Mouse (Mus musculus): Measurements from ENCODE around the gene Cdc42se2. TPM values are rescaled to one million over a fixed set of nuclear protein-coding genes. Genes with fewer than 3 reads are reported as not detected.

The Cdc42se2 gene
- polyA plus RNA-seq, 1 experiment from 2014 or later = 110 TPM

DNA sequence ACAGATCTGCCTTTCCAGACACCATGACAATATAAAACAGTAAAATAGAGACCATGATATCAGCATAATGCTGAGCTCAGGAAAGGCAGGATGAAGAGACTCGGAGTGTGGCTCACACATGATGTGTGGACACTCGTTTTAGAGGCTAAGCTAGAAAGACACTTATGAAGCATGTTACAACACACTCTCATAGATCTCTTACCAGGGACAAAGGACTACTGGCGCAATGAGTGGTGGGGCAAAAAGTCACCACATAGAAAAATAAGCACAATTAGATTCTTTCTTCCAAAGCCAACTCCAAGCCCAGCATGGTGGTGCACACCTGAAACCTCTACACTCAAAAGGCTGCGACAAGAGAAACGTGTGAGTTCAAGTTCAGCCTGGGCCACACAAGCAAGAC, 56.5 kb downstream of the Cdc42se2 start:
- no peak overlapping the region for H3K4me3 ChIP-seq (ENCODE audit: low read length)
- H3K27ac ChIP-seq (ENCODE audit: low read depth, low read length) = no peak overlapping the region
- ATAC-seq (ENCODE audit: low FRiP score, low TSS enrichment) = no peak
- peaks cover 17% of the 10 kb centered on the region; the same call in 1 of the 2 replicates for H3K36me3 ChIP-seq (ENCODE audit: control insufficient read depth, insufficient read depth, low read length)
- no peaks in the 10 kb centered on the region for H3K4me1 ChIP-seq (ENCODE audit: control insufficient read depth, insufficient read depth, low read length)
- WGBS = 93% methylated on average over 5 of the region's 5 CpGs
- H3K4me2 ChIP-seq (replicated peaks; ENCODE audit: low read depth, low read length) = no peak overlapping the region
- H3K27me3 ChIP-seq (ENCODE audit: control insufficient read depth, insufficient read depth, low read length) = no peaks in the 10 kb centered on the region
- no peak overlapping the region for H3K9ac ChIP-seq (ENCODE audit: low read depth, low read length)
- no peaks in the 10 kb centered on the region for H3K9me3 ChIP-seq (ENCODE audit: control insufficient read depth, low read length)

DNA sequence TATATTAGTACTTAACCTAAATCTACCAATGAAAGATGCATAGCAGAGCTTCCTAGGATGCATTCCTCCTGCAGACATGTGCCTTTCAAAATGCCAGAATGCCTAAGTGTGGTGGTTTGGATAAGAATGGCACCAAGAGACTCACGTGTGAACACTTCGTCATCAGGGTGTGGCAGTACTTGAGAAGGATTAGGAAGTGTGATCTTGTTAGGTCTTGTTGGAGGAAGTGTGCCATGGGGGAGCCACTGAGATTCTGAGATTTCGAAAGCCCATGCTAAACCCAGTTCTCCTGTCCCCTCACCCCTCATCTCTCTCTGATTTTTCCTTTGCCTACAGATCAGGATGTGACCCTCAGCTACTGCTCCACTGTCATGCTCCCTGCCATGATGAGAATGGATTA, 58.2 kb downstream of the Cdc42se2 start:
- H3K9me3 ChIP-seq (ENCODE audit: control insufficient read depth, low read length) = no peaks in the 10 kb centered on the region
- 96% methylated on average over 3 of the region's 3 CpGs for WGBS
- H3K4me3 ChIP-seq (ENCODE audit: low read length) = no peak overlapping the region
- no peak for ATAC-seq (ENCODE audit: low FRiP score, low TSS enrichment)
- H3K27ac ChIP-seq (ENCODE audit: low read depth, low read length) = no peak overlapping the region
- H3K36me3 ChIP-seq (ENCODE audit: control insufficient read depth, insufficient read depth, low read length) = peaks cover 9% of the 10 kb centered on the region; the same call in 1 of the 2 replicates
- H3K9ac ChIP-seq (ENCODE audit: low read depth, low read length) = no peak overlapping the region
- no peaks in the 10 kb centered on the region for H3K4me1 ChIP-seq (ENCODE audit: control insufficient read depth, insufficient read depth, low read length)
- no peaks in the 10 kb centered on the region for H3K27me3 ChIP-seq (ENCODE audit: control insufficient read depth, insufficient read depth, low read length)
- no peak overlapping the region for H3K4me2 ChIP-seq (replicated peaks; ENCODE audit: low read depth, low read length)

DNA sequence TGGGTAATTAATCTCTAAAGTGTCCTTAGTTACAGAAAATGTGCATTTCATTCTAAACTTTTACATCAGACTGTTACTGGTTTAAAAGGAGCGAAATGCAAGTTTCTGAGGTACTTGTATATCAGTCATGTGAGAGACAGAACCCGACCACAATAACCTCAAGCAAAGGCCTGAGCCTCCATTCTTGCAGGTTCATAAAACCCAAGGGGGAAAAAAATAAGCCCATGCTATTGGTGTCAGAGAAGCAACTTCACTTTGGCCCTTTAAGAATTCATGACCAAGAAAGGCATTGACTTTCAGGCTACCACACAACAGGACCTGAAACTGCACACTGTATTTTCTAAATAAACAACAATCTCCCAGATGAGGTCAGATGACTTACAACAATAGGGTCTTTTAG, 59.1 kb downstream of the Cdc42se2 start:
- Histone ChIP-seq H3K4me2 (replicated peaks; ENCODE audit: low read depth, low read length) (no peak overlapping the region), H3K36me3 (ENCODE audit: control insufficient read depth, insufficient read depth, low read length) (peaks cover 13% of the 10 kb centered on the region; the same call in 1 of the 2 replicates), H3K4me1 (ENCODE audit: control insufficient read depth, insufficient read depth, low read length) (no peaks in the 10 kb centered on the region), H3K4me3 (ENCODE audit: low read length) (no peak overlapping the region), H3K9me3 (ENCODE audit: control insufficient read depth, low read length) (no peaks in the 10 kb centered on the region), H3K27me3 (ENCODE audit: control insufficient read depth, insufficient read depth, low read length) (no peaks in the 10 kb centered on the region), H3K27ac (ENCODE audit: low read depth, low read length) (no peak overlapping the region), H3K9ac (ENCODE audit: low read depth, low read length) (no peak overlapping the region)
- ATAC-seq (ENCODE audit: low FRiP score, low TSS enrichment) = no peak
- 73% methylated on average over 2 of the region's 2 CpGs for WGBS

DNA sequence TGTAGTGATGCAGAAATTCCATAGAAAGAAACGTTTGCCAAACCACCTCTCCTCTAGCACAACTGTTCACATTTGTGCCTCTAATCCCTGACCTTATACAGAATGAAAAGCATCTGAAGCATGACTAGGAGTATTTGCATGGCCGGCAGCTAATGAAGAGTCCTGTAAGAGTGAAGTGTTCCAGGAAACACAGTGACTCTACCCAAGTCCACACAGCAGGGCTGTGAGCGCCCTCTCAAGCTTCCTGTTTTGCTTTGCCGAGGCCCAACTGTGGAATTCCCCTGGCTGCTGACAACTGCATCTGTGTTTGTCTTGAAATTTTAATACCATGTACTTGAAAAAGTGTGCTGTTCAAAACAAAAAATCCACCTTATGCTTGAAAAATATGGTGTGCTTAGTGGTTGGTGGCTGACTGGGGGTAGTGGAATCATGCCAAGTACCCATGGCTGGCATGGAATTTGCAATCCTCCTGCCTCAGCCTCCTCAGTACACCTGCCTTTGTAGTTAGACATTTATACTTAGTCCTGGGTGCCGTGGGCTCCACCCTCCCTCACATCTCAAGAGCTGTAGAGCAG, 60.1 kb downstream of the Cdc42se2 start:
- H3K4me1 ChIP-seq (ENCODE audit: control insufficient read depth, insufficient read depth, low read length) = no peaks in the 10 kb centered on the region
- no peak for ATAC-seq (ENCODE audit: low FRiP score, low TSS enrichment)
- no peak overlapping the region for H3K4me2 ChIP-seq (replicated peaks; ENCODE audit: low read depth, low read length)
- H3K36me3 ChIP-seq (ENCODE audit: control insufficient read depth, insufficient read depth, low read length) = peaks cover 21% of the 10 kb centered on the region
- H3K9me3 ChIP-seq (ENCODE audit: control insufficient read depth, low read length) = no peaks in the 10 kb centered on the region
- no peak overlapping the region for H3K9ac ChIP-seq (ENCODE audit: low read depth, low read length)
- no peaks in the 10 kb centered on the region for H3K27me3 ChIP-seq (ENCODE audit: control insufficient read depth, insufficient read depth, low read length)
- H3K27ac ChIP-seq (ENCODE audit: low read depth, low read length) = no peak overlapping the region
- WGBS = 70% methylated on average over 5 of the region's 5 CpGs
- no peak overlapping the region for H3K4me3 ChIP-seq (ENCODE audit: low read length)

DNA sequence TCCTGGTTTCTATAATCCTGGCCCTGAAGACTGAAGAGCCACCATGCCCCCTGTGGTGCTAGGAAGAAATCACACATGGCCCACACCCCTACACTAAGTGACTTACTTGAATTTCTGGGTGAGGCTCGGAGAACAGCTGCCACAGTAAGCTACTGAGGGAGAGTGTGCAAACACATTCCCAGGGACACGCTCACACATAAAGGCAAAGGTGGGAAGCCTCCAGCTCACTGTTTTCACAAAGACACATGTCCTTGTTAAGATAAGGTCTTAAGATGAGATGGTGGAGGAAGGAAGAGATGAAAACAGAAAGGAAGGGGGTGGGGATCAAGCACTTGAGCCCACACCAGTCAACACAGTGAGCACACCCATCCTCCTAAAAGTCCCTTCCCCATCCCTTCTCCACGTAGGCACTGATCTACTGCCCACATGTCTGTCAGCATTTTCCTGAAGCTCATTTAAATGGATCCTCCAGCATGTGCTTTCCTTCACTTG, 60.9 kb downstream of the Cdc42se2 start:
- WGBS = 90% methylated on average over 3 of the region's 3 CpGs
- H3K4me1 ChIP-seq (ENCODE audit: control insufficient read depth, insufficient read depth, low read length) = no peaks in the 10 kb centered on the region
- H3K9me3 ChIP-seq (ENCODE audit: control insufficient read depth, low read length) = no peaks in the 10 kb centered on the region
- H3K4me2 ChIP-seq (replicated peaks; ENCODE audit: low read depth, low read length) = no peak overlapping the region
- no peak overlapping the region for H3K4me3 ChIP-seq (ENCODE audit: low read length)
- peaks cover 29% of the 10 kb centered on the region for H3K36me3 ChIP-seq (ENCODE audit: control insufficient read depth, insufficient read depth, low read length)
- H3K9ac ChIP-seq (ENCODE audit: low read depth, low read length) = no peak overlapping the region
- ATAC-seq (ENCODE audit: low FRiP score, low TSS enrichment) = no peak
- no peaks in the 10 kb centered on the region for H3K27me3 ChIP-seq (ENCODE audit: control insufficient read depth, insufficient read depth, low read length)
- H3K27ac ChIP-seq (ENCODE audit: low read depth, low read length) = no peak overlapping the region

DNA sequence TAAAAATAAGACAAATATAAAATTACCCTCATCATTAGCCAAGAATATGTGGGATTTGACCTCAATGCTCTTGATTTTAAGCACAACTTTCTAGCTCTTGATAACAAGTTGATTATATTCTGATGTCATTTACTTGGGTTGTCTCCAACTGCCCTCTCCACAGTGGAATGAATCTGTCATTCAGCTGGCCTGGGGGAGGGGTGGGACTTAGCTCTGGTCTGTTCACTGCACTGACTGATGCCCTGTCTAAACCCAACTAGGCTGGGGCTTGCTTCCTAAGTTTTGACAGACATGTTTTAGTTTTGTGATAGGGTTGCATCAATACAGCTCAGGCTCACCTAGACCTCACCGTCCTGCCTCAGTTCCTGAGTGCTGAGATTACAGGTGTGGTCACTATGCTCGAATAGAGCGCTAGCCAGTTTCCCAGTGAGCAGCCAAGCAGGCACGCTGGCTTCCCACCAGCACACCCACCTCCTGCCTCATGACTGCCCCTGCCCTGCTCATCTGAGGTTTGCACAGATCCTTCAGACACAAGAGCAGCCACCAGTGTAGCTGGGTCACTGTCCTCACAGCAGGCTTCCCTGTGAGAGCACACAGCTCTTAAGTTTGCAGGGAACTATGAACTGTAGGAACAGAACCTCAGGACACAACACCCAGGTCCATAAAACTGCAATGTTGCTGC, 63.0 kb downstream of the Cdc42se2 start:
- Histone ChIP-seq H3K27ac (ENCODE audit: low read depth, low read length) (no peak overlapping the region), H3K9ac (ENCODE audit: low read depth, low read length) (no peak overlapping the region), H3K4me2 (replicated peaks; ENCODE audit: low read depth, low read length) (no peak overlapping the region), H3K9me3 (ENCODE audit: control insufficient read depth, low read length) (no peaks in the 10 kb centered on the region), H3K4me3 (ENCODE audit: low read length) (no peak overlapping the region), H3K27me3 (ENCODE audit: control insufficient read depth, insufficient read depth, low read length) (no peaks in the 10 kb centered on the region), H3K36me3 (ENCODE audit: control insufficient read depth, insufficient read depth, low read length) (peaks cover 42% of the 10 kb centered on the region), H3K4me1 (ENCODE audit: control insufficient read depth, insufficient read depth, low read length) (no peaks in the 10 kb centered on the region)
- 75% methylated on average over 4 of the region's 4 CpGs for WGBS
- ATAC-seq (ENCODE audit: low FRiP score, low TSS enrichment) = no peak

DNA sequence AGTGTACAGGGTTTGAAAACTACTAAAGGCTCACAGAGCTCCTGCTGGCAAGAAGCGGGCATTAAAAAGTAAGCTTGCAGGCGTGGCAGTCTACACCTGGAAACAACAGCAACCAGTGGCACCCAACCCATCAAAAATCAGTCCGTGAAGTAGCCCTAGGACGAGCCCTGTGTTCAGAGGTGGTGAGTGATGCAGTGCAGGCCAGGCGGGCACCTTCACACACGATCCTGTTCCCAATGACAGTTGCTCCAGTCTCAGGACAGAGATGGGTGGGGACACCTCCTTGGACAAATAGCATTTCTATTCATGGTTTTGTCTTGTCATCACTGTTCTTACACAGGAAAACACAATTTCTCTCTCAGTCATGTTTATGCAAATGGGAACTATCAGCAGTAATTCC, 65.4 kb downstream of the Cdc42se2 start:
- ATAC-seq (ENCODE audit: low FRiP score, low TSS enrichment) = no peak
- WGBS = 92% methylated on average over 6 of the region's 6 CpGs
- peaks cover 50% of the 10 kb centered on the region for H3K36me3 ChIP-seq (ENCODE audit: control insufficient read depth, insufficient read depth, low read length)

DNA sequence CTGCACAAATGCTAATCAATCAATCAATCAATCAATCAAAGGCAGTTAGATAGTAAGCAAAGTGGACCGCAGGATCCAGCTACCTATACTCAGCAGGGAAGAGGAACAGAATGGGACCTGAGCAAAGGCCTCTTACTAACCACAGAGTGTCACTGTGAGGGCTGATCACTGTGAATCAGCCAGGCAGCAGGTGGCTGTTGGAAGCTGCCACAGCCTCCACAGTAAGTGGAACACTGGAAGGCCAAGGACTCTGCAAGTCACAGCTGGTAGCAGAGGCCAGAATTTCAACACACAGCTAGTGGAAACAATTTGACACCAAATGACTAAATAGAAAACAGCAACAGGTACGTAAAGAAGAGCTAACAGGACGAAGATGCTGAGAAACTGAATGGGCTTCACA, 68.9 kb downstream of the Cdc42se2 start:
- peaks cover 59% of the 10 kb centered on the region for H3K36me3 ChIP-seq (ENCODE audit: control insufficient read depth, insufficient read depth, low read length)
- WGBS = 95% methylated on average over 3 of the region's 3 CpGs
- no peaks in the 10 kb centered on the region for H3K27me3 ChIP-seq (ENCODE audit: control insufficient read depth, insufficient read depth, low read length)
- no peaks in the 10 kb centered on the region for H3K9me3 ChIP-seq (ENCODE audit: control insufficient read depth, low read length)
- H3K4me3 ChIP-seq (ENCODE audit: low read length) = no peak overlapping the region
- no peak overlapping the region for H3K9ac ChIP-seq (ENCODE audit: low read depth, low read length)
- no peaks in the 10 kb centered on the region for H3K4me1 ChIP-seq (ENCODE audit: control insufficient read depth, insufficient read depth, low read length)
- no peak overlapping the region for H3K4me2 ChIP-seq (replicated peaks; ENCODE audit: low read depth, low read length)
- no peak for ATAC-seq (ENCODE audit: low FRiP score, low TSS enrichment)
- H3K27ac ChIP-seq (ENCODE audit: low read depth, low read length) = no peak overlapping the region

More for the DNA sequence above, 65.4 kb downstream of the Cdc42se2 start:
- Histone ChIP-seq H3K4me2 (replicated peaks; ENCODE audit: low read depth, low read length) (no peak overlapping the region), H3K4me1 (ENCODE audit: control insufficient read depth, insufficient read depth, low read length) (no peaks in the 10 kb centered on the region), H3K27me3 (ENCODE audit: control insufficient read depth, insufficient read depth, low read length) (no peaks in the 10 kb centered on the region), H3K9me3 (ENCODE audit: control insufficient read depth, low read length) (no peaks in the 10 kb centered on the region), H3K27ac (ENCODE audit: low read depth, low read length) (no peak overlapping the region), H3K9ac (ENCODE audit: low read depth, low read length) (no peak overlapping the region), H3K4me3 (ENCODE audit: low read length) (no peak overlapping the region)

DNA sequence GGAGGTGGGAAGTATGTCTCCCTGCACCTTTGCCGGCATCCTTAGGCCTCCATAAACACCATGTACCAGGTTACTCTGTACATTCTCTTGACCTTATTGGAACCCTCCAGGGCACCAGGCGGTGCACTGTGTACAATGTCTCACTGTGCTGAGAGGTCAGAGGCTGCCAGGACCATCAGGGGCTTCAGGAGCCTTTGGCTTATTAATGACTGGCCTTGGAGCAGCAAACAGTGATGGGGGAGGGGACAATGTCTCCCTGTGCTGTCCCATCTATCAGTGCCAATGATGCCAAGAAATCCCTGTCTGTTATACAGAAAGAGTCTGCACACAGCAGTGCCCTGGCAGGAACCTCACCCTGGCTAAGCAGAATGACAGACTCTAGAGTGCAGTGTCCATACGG, 69.6 kb downstream of the Cdc42se2 start:
- WGBS = 90% methylated on average over 3 of the region's 3 CpGs
- no peak overlapping the region for H3K4me2 ChIP-seq (replicated peaks; ENCODE audit: low read depth, low read length)
- H3K9ac ChIP-seq (ENCODE audit: low read depth, low read length) = no peak overlapping the region
- no peaks in the 10 kb centered on the region for H3K9me3 ChIP-seq (ENCODE audit: control insufficient read depth, low read length)
- H3K27ac ChIP-seq (ENCODE audit: low read depth, low read length) = no peak overlapping the region
- no peak overlapping the region for H3K4me3 ChIP-seq (ENCODE audit: low read length)
- no peaks in the 10 kb centered on the region for H3K4me1 ChIP-seq (ENCODE audit: control insufficient read depth, insufficient read depth, low read length)
- peaks cover 53% of the 10 kb centered on the region for H3K36me3 ChIP-seq (ENCODE audit: control insufficient read depth, insufficient read depth, low read length)
- no peak for ATAC-seq (ENCODE audit: low FRiP score, low TSS enrichment)
- H3K27me3 ChIP-seq (ENCODE audit: control insufficient read depth, insufficient read depth, low read length) = no peaks in the 10 kb centered on the region

All from kidney, embryonic 14.5 days (tissue).